Mouse (Mus musculus) neural tube, embryonic 11.5 days (tissue): ENCODE measurements around the gene Fank1. TPM values are rescaled to one million over a fixed set of nuclear protein-coding genes. Genes with fewer than 3 reads are reported as not detected.

Experiments
- ATAC-seq: fragments of 200-750 bp; cut with Nextera tagmentation; 2 replicates; pipeline ENCODE4 v1.8.0; 2017; ENCODE audit warnings: moderate number of reproducible peaks, mild to moderate bottlenecking, moderate TSS enrichment, moderate library complexity; ENCODE audit not compliant: insufficient read depth, low FRiP score, low TSS enrichment
- DNase-seq: peaks from one replicate; pipeline ENCODE4 v3.0.0-alpha.2; 2015; ENCODE audit warnings: low spot score
- H3K27ac ChIP-seq: fragments of 300-500 bp; sonication (generic); 2 replicates; pipeline ENCODE4 v1.5.1; 2014; ENCODE audit warnings: low read depth, mild to moderate bottlenecking, low read length
- H3K27me3 ChIP-seq: fragments of 300-500 bp; sonication (generic); 2 replicates; pipeline ENCODE4 v1.6.1; 2014; ENCODE audit warnings: mild to moderate bottlenecking, low read length, mixed read lengths; ENCODE audit not compliant: control insufficient read depth, insufficient read depth
- H3K36me3 ChIP-seq: fragments of 300-500 bp; sonication (generic); 2 replicates; pipeline ENCODE4 v1.6.1; 2014; ENCODE audit warnings: mild to moderate bottlenecking, low read length, moderate library complexity, mixed read lengths; ENCODE audit not compliant: control insufficient read depth, insufficient read depth
- H3K4me1 ChIP-seq: fragments of 300-500 bp; sonication (generic); 2 replicates; pipeline ENCODE4 v1.6.1; 2014; ENCODE audit warnings: low read length, mixed read lengths; ENCODE audit not compliant: control insufficient read depth, insufficient read depth
- H3K4me2 ChIP-seq: fragments of 300-500 bp; sonication (generic); 2 replicates; pipeline ENCODE4 v1.6.1; 2014; ENCODE audit warnings: low read depth, mild to moderate bottlenecking, moderate library complexity
- H3K4me3 ChIP-seq: fragments of 300-500 bp; sonication (generic); 2 replicates; pipeline ENCODE4 v1.5.1; 2014; ENCODE audit warnings: low read depth, low read length
- H3K9ac ChIP-seq: fragments of 300-500 bp; sonication (generic); 2 replicates; pipeline ENCODE4 v1.6.1; 2014; ENCODE audit warnings: mild to moderate bottlenecking, low read length
- H3K9me3 ChIP-seq: fragments of 300-500 bp; sonication (generic); 2 replicates; pipeline ENCODE4 v1.6.1; 2016; ENCODE audit warnings: low read length; ENCODE audit not compliant: control insufficient read depth
- WGBS: fragments of 180-500 bp; shearing (Covaris S2); extraction: QIAGEN DNeasy Blood & Tissue Kit; methylation state at CpG from one replicate; pipeline ENCODE4 v1.1.7; 2014; 5-methylcytosine and 5-hydroxymethylcytosine counted together
- polyA plus RNA-seq: library from polyadenylated mRNA; unstranded; fragments of >200 nt; fragmentation: Nextera tagmentation; extraction: Ambion mirVana; gene quantifications from 2 replicates; pipeline ENCODE4 v1.2.1, GENCODE M21; 2014

Fank1 gene
- polyA plus RNA-seq, 1 experiment from 2014 or later = 0.70 TPM

- no peak overlapping the region for H3K27ac ChIP-seq
- H3K27me3 ChIP-seq = no peaks in the 10 kb centered on the region
- DNase-seq = no peak
- H3K4me1 ChIP-seq = 0 out of 2 replicates have a peak, but pooled peaks cover 3% of the 10 kb centered on the region
- H3K4me2 ChIP-seq = no peak overlapping the region
- no peak overlapping the region for H3K9ac ChIP-seq
- H3K4me3 ChIP-seq = no peak overlapping the region
- no peaks in the 10 kb centered on the region for H3K9me3 ChIP-seq
- no peaks in the 10 kb centered on the region for H3K36me3 ChIP-seq
- no peak for ATAC-seq
- 85% methylated on average over 6 of the region's 6 CpGs for WGBS
Measured at GRCm38 (mm10) chr7:133762696-133763095, 14.0 kb upstream of the Fank1 start.

GRCm38 (mm10) chr7:133764425-133764824 is 12.2 kb upstream of the Fank1 start:
- no peak overlapping the region for H3K27ac ChIP-seq
- no peak for ATAC-seq
- WGBS = 73% methylated on average over 2 of the region's 2 CpGs

GRCm38 (mm10) chr7:133765240-133765848 is 11.3 kb upstream of the Fank1 start:
- 86% methylated on average over 10 of the region's 10 CpGs for WGBS
- no peak for DNase-seq
- H3K27me3 ChIP-seq = no peaks in the 10 kb centered on the region
- H3K4me2 ChIP-seq = no peak overlapping the region
- no peak for ATAC-seq
- no peak overlapping the region for H3K9ac ChIP-seq
- no peak overlapping the region for H3K4me3 ChIP-seq
- no peaks in the 10 kb centered on the region for H3K4me1 ChIP-seq
- H3K36me3 ChIP-seq = no peaks in the 10 kb centered on the region
- no peaks in the 10 kb centered on the region for H3K9me3 ChIP-seq
- H3K27ac ChIP-seq = no peak overlapping the region

More at GRCm38 (mm10) chr7:133764425-133764824, 12.2 kb upstream of the Fank1 start:
- H3K4me3 ChIP-seq = no peak overlapping the region
- no peak overlapping the region for H3K4me2 ChIP-seq
- DNase-seq = no peak
- H3K36me3 ChIP-seq = no peaks in the 10 kb centered on the region
- H3K4me1 ChIP-seq = 0 out of 2 replicates have a peak, but pooled peaks cover 3% of the 10 kb centered on the region
- no peak overlapping the region for H3K9ac ChIP-seq
- no peaks in the 10 kb centered on the region for H3K27me3 ChIP-seq
- no peaks in the 10 kb centered on the region for H3K9me3 ChIP-seq

- H3K9ac ChIP-seq = no peak overlapping the region
Measured at GRCm38 (mm10) chr7:133765849-133766243, 10.8 kb upstream of the Fank1 start.

GRCm38 (mm10) chr7:133768027-133768426 is 8.6 kb upstream of the Fank1 start:
- Histone ChIP-seq H3K27ac (no peak overlapping the region), H3K9me3 (no peaks in the 10 kb centered on the region), H3K4me3 (no peak overlapping the region), H3K4me1 (no peaks in the 10 kb centered on the region), H3K9ac (no peak overlapping the region), H3K36me3 (no peaks in the 10 kb centered on the region), H3K27me3 (no peaks in the 10 kb centered on the region), H3K4me2 (no peak overlapping the region)
- ATAC-seq (no peak), DNase-seq (no peak)
- 78% methylated on average over 4 of the region's 4 CpGs for WGBS

More at GRCm38 (mm10) chr7:133765849-133766243, 10.8 kb upstream of the Fank1 start:
- Histone ChIP-seq H3K4me3 (no peak overlapping the region), H3K4me2 (no peak overlapping the region), H3K9me3 (no peaks in the 10 kb centered on the region), H3K4me1 (no peaks in the 10 kb centered on the region), H3K36me3 (no peaks in the 10 kb centered on the region), H3K27me3 (no peaks in the 10 kb centered on the region), H3K27ac (no peak overlapping the region)
- ATAC-seq = no peak
- WGBS = 83% methylated on average over 13 of the region's 13 CpGs
- DNase-seq = no peak

GRCm38 (mm10) chr7:133768517-133768916 is 8.1 kb upstream of the Fank1 start:
- Histone ChIP-seq H3K4me2 (no peak overlapping the region), H3K27me3 (no peaks in the 10 kb centered on the region), H3K4me3 (no peak overlapping the region), H3K9me3 (no peaks in the 10 kb centered on the region), H3K27ac (no peak overlapping the region), H3K36me3 (no peaks in the 10 kb centered on the region), H3K4me1 (no peaks in the 10 kb centered on the region), H3K9ac (no peak overlapping the region)
- WGBS = 56% methylated on average over 5 of the region's 5 CpGs
- ATAC-seq (no peak), DNase-seq (no peak)

- Histone ChIP-seq H3K27me3 (no peaks in the 10 kb centered on the region), H3K4me2 (no peak overlapping the region), H3K9me3 (no peaks in the 10 kb centered on the region), H3K9ac (no peak overlapping the region), H3K4me1 (peaks cover 8% of the 10 kb centered on the region; the same call in 1 of the 2 replicates), H3K36me3 (no peaks in the 10 kb centered on the region), H3K27ac (no peak overlapping the region), H3K4me3 (no peak overlapping the region)
- 56% methylated on average over 5 of the region's 5 CpGs for WGBS
- ATAC-seq (no peak), DNase-seq (no peak)
Measured at GRCm38 (mm10) chr7:133775179-133775578, 1.5 kb upstream of the Fank1 start.

GRCm38 (mm10) chr7:133775796-133776625 is 650 bp upstream of the Fank1 start:
- H3K36me3 ChIP-seq = no peaks in the 10 kb centered on the region
- H3K4me1 ChIP-seq = peaks cover 8% of the 10 kb centered on the region; the same call in 1 of the 2 replicates
- WGBS = 2% methylated on average over 38 of the region's 38 CpGs
- H3K9me3 ChIP-seq = no peaks in the 10 kb centered on the region
- peak; percentile 42 for DNase-seq
- peak; percentile 24 for ATAC-seq
- H3K4me2 ChIP-seq = peak overlapping the region; percentile 84
- H3K4me3 ChIP-seq = peak overlapping the region; percentile 67
- H3K27me3 ChIP-seq = no peaks in the 10 kb centered on the region
- no peak overlapping the region for H3K27ac ChIP-seq
- peak overlapping the region; percentile 79 for H3K9ac ChIP-seq
